Mouse (Mus musculus): ENCODE results near the gene Ooep. TPM values are rescaled to one million over a fixed set of nuclear protein-coding genes. Genes with fewer than 3 reads are reported as not detected.
"Not testable (repeated sequence)": the region's sequence is repeated elsewhere in the genome, so short reads cannot be mapped to it uniquely, and the experiment has no call there.

Ooep gene
- polyA plus RNA-seq, 1 experiment from 2014 or later: not detected

DNA sequence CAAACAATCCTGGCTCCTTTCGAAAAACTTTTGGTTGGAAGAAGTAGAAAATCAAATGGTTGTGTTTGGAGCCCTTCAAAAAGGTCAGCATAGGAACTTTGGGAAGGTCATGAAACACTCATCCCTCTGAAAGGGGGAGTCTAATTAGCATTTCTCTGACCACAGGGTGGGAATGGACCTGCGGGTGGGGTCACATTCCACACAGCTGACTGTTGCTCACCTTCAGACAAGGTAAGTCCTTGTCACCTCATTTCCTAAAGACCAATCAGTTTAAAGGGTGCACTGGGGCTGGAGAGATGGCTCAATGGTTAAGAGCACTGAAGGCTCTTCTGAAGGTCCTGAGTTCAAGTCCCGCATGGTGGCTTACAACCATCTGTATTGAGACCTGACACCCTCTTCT lies 7.1 kb downstream of the Ooep start:
- no peak for ATAC-seq (ENCODE audit: low read depth)
- WGBS (ENCODE audit: insufficient replicate concordance): 64% methylated on average over 3 of the region's 3 CpGs
- Histone ChIP-seq H3K9me3 (replicated peaks; ENCODE audit: control insufficient read depth, low read length) (no peaks in the 10 kb centered on the region), H3K9ac (ENCODE audit: low read depth, low read length) (no peak overlapping the region), H3K27me3 (ENCODE audit: control insufficient read depth, insufficient read depth, low read depth, low read length) (no peaks in the 10 kb centered on the region), H3K36me3 (ENCODE audit: control insufficient read depth, insufficient read depth) (no peaks in the 10 kb centered on the region), H3K4me2 (ENCODE audit: low read depth, low read length) (no peak overlapping the region), H3K4me1 (ENCODE audit: control insufficient read depth, low read depth, low read length) (no peaks in the 10 kb centered on the region), H3K27ac (ENCODE audit: low read length) (no peak overlapping the region), H3K4me3 (ENCODE audit: low read depth, low read length) (no peak overlapping the region)

- Histone ChIP-seq H3K4me1 (ENCODE audit: control insufficient read depth, low read depth, low read length) (no peaks in the 10 kb centered on the region), H3K27me3 (ENCODE audit: control insufficient read depth, insufficient read depth, low read depth, low read length) (no peaks in the 10 kb centered on the region), H3K4me3 (ENCODE audit: low read depth, low read length) (no peak overlapping the region), H3K9me3 (replicated peaks; ENCODE audit: control insufficient read depth, low read length) (no peaks in the 10 kb centered on the region), H3K36me3 (ENCODE audit: control insufficient read depth, insufficient read depth) (no peaks in the 10 kb centered on the region), H3K4me2 (ENCODE audit: low read depth, low read length) (no peak overlapping the region), H3K9ac (ENCODE audit: low read depth, low read length) (no peak overlapping the region), H3K27ac (ENCODE audit: low read length) (no peak overlapping the region)
- no peak for ATAC-seq (ENCODE audit: low read depth)
- 55% methylated on average over 7 of the region's 7 CpGs for WGBS (ENCODE audit: insufficient replicate concordance)
These were observed 8.7 kb downstream of the Ooep start for GRCm38 (mm10) chr9:78369786-78370185.

DNA sequence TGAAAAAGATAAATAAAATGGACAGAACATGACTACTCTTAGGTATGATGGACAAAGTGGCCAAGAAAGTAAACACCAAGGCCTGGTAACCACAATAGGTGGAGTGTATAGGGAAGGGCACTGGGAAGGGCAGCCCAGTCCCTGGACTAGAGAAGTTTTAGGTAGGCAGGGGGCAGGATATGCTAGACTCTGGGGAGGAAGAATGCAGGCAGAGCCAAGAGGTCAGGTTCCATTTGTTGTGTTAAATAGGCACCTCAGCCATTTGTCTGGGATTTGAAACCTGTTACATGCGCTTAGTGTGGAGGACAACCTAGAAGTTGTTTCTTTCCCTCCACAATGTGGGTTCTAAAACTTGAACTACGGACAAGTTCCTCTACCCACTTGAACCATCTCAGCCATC lies 9.2 kb downstream of the Ooep start:
- H3K27ac ChIP-seq (ENCODE audit: low read length): no peak overlapping the region
- no peaks in the 10 kb centered on the region for H3K4me1 ChIP-seq (ENCODE audit: control insufficient read depth, low read depth, low read length)
- WGBS (ENCODE audit: insufficient replicate concordance): 59% methylated on average over 2 of the region's 2 CpGs
- ATAC-seq (ENCODE audit: low read depth): no peak
- H3K4me2 ChIP-seq (ENCODE audit: low read depth, low read length): no peak overlapping the region
- H3K27me3 ChIP-seq (ENCODE audit: control insufficient read depth, insufficient read depth, low read depth, low read length): no peaks in the 10 kb centered on the region
- no peak overlapping the region for H3K9ac ChIP-seq (ENCODE audit: low read depth, low read length)
- H3K9me3 ChIP-seq (replicated peaks; ENCODE audit: control insufficient read depth, low read length): no peaks in the 10 kb centered on the region
- no peaks in the 10 kb centered on the region for H3K36me3 ChIP-seq (ENCODE audit: control insufficient read depth, insufficient read depth)
- H3K4me3 ChIP-seq (ENCODE audit: low read depth, low read length): no peak overlapping the region

DNA sequence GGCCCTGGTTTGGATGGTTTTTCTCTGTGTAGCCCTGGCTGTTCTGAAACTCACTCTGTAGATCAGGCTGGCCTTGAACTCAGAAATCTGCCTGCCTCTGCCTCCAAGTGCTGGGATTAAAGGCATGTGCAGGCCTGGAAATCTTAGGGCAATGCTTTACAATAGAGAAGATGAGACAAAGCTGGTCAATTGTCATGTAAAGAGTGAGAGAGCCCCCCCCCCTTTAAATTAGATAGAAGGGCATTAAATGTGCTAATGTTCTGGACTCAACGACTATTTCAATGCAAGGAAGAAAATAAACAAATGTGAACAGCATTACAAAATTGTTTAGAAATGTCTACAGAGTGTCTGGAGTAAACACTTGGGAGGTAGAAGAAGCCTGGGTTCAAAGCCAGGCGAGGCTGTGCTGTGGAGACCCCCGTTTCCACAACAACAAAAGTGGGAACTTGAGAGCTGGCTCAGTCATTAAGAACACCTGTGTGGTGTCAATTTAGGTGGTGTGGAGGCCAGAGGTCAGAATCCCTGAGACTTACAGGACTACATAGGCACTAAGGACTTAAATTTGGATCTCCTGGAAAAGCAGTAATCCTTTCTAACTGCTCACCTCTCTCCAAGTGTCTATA lies 9.7 kb downstream of the Ooep start:
- Histone ChIP-seq H3K4me2 (ENCODE audit: low read depth, low read length) (no peak overlapping the region), H3K27ac (ENCODE audit: low read length) (no peak overlapping the region), H3K9ac (ENCODE audit: low read depth, low read length) (no peak overlapping the region), H3K27me3 (ENCODE audit: control insufficient read depth, insufficient read depth, low read depth, low read length) (no peaks in the 10 kb centered on the region), H3K4me1 (ENCODE audit: control insufficient read depth, low read depth, low read length) (no peaks in the 10 kb centered on the region), H3K9me3 (replicated peaks; ENCODE audit: control insufficient read depth, low read length) (no peaks in the 10 kb centered on the region), H3K36me3 (ENCODE audit: control insufficient read depth, insufficient read depth) (no peaks in the 10 kb centered on the region), H3K4me3 (ENCODE audit: low read depth, low read length) (no peak overlapping the region)
- 42% methylated on average over 3 of the region's 3 CpGs for WGBS (ENCODE audit: insufficient replicate concordance)
- ATAC-seq (ENCODE audit: low read depth): no peak

DNA sequence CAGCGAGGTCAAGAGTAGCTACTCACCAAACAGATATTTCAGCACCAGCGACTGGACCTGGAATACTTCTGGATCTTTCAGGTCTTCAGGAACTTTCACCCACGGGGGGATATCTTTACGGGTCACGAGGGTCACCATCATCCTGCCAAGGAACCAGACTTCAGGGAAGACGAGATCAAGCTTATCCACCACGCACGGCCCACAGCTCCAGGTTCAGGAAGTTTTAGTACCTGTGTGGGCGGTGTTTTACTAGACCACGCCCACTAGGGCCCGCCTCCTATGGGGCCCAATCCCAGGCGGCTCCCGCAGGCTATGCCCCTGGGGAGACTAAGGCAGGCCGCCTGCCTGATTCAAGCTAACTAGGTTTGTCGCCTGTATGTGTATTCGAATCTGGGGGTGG lies 10.6 kb downstream of the Ooep start, which contains the start of gene Dppa5a:
TSS of gene Dppa5a (minus strand) at position 219 of the 400 bp plus-strand sequence.
- not testable (repeated sequence) for H3K9me3 ChIP-seq (replicated peaks; ENCODE audit: control insufficient read depth, low read length); H3K9ac ChIP-seq (ENCODE audit: low read depth, low read length); H3K4me2 ChIP-seq (ENCODE audit: low read depth, low read length); H3K4me1 ChIP-seq (ENCODE audit: control insufficient read depth, low read depth, low read length); H3K27me3 ChIP-seq (ENCODE audit: control insufficient read depth, insufficient read depth, low read depth, low read length); ATAC-seq (ENCODE audit: low read depth); H3K36me3 ChIP-seq (ENCODE audit: control insufficient read depth, insufficient read depth); H3K27ac ChIP-seq (ENCODE audit: low read length); H3K4me3 ChIP-seq (ENCODE audit: low read depth, low read length)
- WGBS (ENCODE audit: insufficient replicate concordance): 78% methylated on average over 16 of the region's 16 CpGs

DNA sequence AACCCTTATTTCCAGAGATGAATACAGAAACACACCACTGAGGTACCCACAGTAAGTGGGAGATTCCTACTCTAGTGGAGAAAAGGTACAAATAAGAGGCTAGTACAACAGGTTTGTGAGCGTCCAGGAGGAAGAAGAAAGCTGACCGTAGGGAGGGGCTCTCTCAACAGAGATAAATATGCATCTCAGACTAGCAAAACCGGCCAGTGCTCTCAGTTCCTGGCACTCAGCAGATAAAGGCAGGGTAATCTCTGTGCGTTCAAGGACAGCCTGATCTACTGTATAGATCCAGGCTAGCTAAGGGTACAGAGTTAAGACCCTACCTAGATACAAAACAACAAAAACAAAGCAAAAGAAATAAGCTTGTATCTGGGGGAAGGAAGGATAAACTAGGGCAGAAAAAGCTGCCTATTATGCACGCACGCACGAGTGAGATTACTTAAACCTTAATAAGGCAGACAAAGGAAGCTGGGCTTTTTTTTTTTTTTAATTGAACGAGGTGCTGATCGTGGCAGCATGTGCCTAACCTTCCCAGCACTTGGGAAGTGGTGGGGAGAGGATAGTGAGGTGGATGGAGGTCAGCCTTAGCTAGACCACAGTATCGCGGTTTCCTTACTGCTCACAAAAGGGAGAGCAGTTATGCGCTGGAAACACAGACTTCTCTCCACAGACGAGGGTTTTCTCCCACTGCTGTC lies 12.5 kb downstream of the Ooep start:
- no peaks in the 10 kb centered on the region for H3K4me1 ChIP-seq (ENCODE audit: control insufficient read depth, low read depth, low read length)
- H3K27me3 ChIP-seq (ENCODE audit: control insufficient read depth, insufficient read depth, low read depth, low read length): no peaks in the 10 kb centered on the region
- ATAC-seq (ENCODE audit: low read depth): no peak
- H3K4me2 ChIP-seq (ENCODE audit: low read depth, low read length): no peak overlapping the region
- H3K4me3 ChIP-seq (ENCODE audit: low read depth, low read length): no peak overlapping the region
- 48% methylated on average over 13 of the region's 13 CpGs for WGBS (ENCODE audit: insufficient replicate concordance)
- H3K9ac ChIP-seq (ENCODE audit: low read depth, low read length): no peak overlapping the region
- no peak overlapping the region for H3K27ac ChIP-seq (ENCODE audit: low read length)
- H3K9me3 ChIP-seq (replicated peaks; ENCODE audit: control insufficient read depth, low read length): no peaks in the 10 kb centered on the region
- H3K36me3 ChIP-seq (ENCODE audit: control insufficient read depth, insufficient read depth): no peaks in the 10 kb centered on the region

- no peaks in the 10 kb centered on the region for H3K36me3 ChIP-seq (ENCODE audit: control insufficient read depth, insufficient read depth)
- ATAC-seq (ENCODE audit: low read depth): no peak
- no peak overlapping the region for H3K9ac ChIP-seq (ENCODE audit: low read depth, low read length)
- no peak overlapping the region for H3K4me3 ChIP-seq (ENCODE audit: low read depth, low read length)
- H3K27ac ChIP-seq (ENCODE audit: low read length): no peak overlapping the region
- H3K4me2 ChIP-seq (ENCODE audit: low read depth, low read length): no peak overlapping the region
- no peaks in the 10 kb centered on the region for H3K27me3 ChIP-seq (ENCODE audit: control insufficient read depth, insufficient read depth, low read depth, low read length)
- no peaks in the 10 kb centered on the region for H3K4me1 ChIP-seq (ENCODE audit: control insufficient read depth, low read depth, low read length)
- WGBS (ENCODE audit: insufficient replicate concordance): 77% methylated on average over 6 of the region's 6 CpGs
- no peaks in the 10 kb centered on the region for H3K9me3 ChIP-seq (replicated peaks; ENCODE audit: control insufficient read depth, low read length)
These were observed 13.8 kb downstream of the Ooep start for GRCm38 (mm10) chr9:78364701-78365100.

GRCm38 (mm10) chr9:78363374-78363773 lies 15.2 kb downstream of the Ooep start:
- ATAC-seq (ENCODE audit: low read depth): no peak
- H3K27me3 ChIP-seq (ENCODE audit: control insufficient read depth, insufficient read depth, low read depth, low read length): no peaks in the 10 kb centered on the region
- H3K9ac ChIP-seq (ENCODE audit: low read depth, low read length): no peak overlapping the region
- H3K4me1 ChIP-seq (ENCODE audit: control insufficient read depth, low read depth, low read length): no peaks in the 10 kb centered on the region
- H3K9me3 ChIP-seq (replicated peaks; ENCODE audit: control insufficient read depth, low read length): no peaks in the 10 kb centered on the region
- no peaks in the 10 kb centered on the region for H3K36me3 ChIP-seq (ENCODE audit: control insufficient read depth, insufficient read depth)
- 22% methylated on average over 6 of the region's 6 CpGs for WGBS (ENCODE audit: insufficient replicate concordance)
- no peak overlapping the region for H3K4me2 ChIP-seq (ENCODE audit: low read depth, low read length)
- no peak overlapping the region for H3K27ac ChIP-seq (ENCODE audit: low read length)
- H3K4me3 ChIP-seq (ENCODE audit: low read depth, low read length): no peak overlapping the region

DNA sequence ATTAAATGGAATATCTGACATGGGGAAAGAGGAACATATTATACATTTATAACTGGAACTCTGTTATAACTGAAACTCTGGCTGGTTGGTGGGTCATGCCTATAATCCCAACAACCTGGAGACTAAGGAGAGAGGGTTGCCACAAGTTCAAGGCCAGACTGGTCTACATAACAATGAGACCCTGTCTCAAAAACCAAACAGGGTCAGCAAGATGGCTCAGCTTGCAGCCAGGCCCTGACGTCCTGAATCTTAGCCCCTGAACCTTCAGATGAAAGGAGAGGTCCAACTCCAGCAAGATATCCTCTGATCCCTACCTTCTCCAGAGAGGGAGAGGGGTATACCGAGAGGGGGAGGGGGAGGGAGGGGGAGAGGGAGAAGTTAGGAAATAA lies 18.0 kb downstream of the Ooep start:
- Histone ChIP-seq H3K4me2 (ENCODE audit: low read depth, low read length) (no peak overlapping the region), H3K9me3 (replicated peaks; ENCODE audit: control insufficient read depth, low read length) (no peaks in the 10 kb centered on the region), H3K27ac (ENCODE audit: low read length) (no peak overlapping the region), H3K4me1 (ENCODE audit: control insufficient read depth, low read depth, low read length) (no peaks in the 10 kb centered on the region), H3K27me3 (ENCODE audit: control insufficient read depth, insufficient read depth, low read depth, low read length) (no peaks in the 10 kb centered on the region), H3K4me3 (ENCODE audit: low read depth, low read length) (no peak overlapping the region), H3K36me3 (ENCODE audit: control insufficient read depth, insufficient read depth) (no peaks in the 10 kb centered on the region), H3K9ac (ENCODE audit: low read depth, low read length) (no peak overlapping the region)
- no peak for ATAC-seq (ENCODE audit: low read depth)
- WGBS (ENCODE audit: insufficient replicate concordance): 31% methylated on average over 2 of the region's 2 CpGs

Data from liver, embryonic 16.5 days (tissue).